Mouse (Mus musculus) kidney, embryonic 16.5 days (tissue): ENCODE measurements around the gene Zfhx3. TPM values are rescaled to one million over a fixed set of nuclear protein-coding genes. Genes with fewer than 3 reads are reported as not detected.

Source experiments
- ATAC-seq: fragments of 200-750 bp; cut with Nextera tagmentation; 2 replicates; pipeline ENCODE4 v1.8.0; 2017; ENCODE audit warnings: moderate TSS enrichment; ENCODE audit not compliant: low FRiP score, low TSS enrichment
- H3K27ac ChIP-seq: fragments of 300-500 bp; sonication (generic); 2 replicates; pipeline ENCODE4 v1.5.1; 2014; ENCODE audit warnings: low read length
- H3K27me3 ChIP-seq: fragments of 300-500 bp; sonication (generic); 2 replicates; pipeline ENCODE4 v1.6.1; 2014; ENCODE audit warnings: low read length, control low read depth, mixed read lengths; ENCODE audit not compliant: insufficient read depth
- H3K36me3 ChIP-seq: fragments of 300-500 bp; sonication (generic); 2 replicates; pipeline ENCODE4 v1.6.1; 2014; ENCODE audit warnings: low read length, control low read depth, mixed read lengths; ENCODE audit not compliant: insufficient read depth
- H3K4me1 ChIP-seq: fragments of 300-500 bp; sonication (generic); 2 replicates; pipeline ENCODE4 v1.6.1; 2014; ENCODE audit warnings: low read length, control low read depth, mixed read lengths; ENCODE audit not compliant: insufficient read depth
- H3K4me2 ChIP-seq: fragments of 300-500 bp; sonication (generic); replicated peaks from 2 replicates; pipeline ENCODE4 v1.6.1; 2014; ENCODE audit warnings: low read depth, low read length
- H3K4me3 ChIP-seq: fragments of 300-500 bp; sonication (generic); 2 replicates; pipeline ENCODE4 v1.5.1; 2014; ENCODE audit warnings: mild to moderate bottlenecking, low read length
- H3K9ac ChIP-seq: fragments of 300-500 bp; sonication (generic); replicated peaks from 2 replicates; pipeline ENCODE4 v1.6.1; 2014; ENCODE audit warnings: low read length
- H3K9me3 ChIP-seq: fragments of 300-500 bp; sonication (generic); 2 replicates; pipeline ENCODE4 v1.6.1; 2016; ENCODE audit warnings: low read length, control low read depth
- WGBS: fragments of 180-500 bp; shearing (Covaris S2); extraction: QIAGEN DNeasy Blood & Tissue Kit; methylation state at CpG from one replicate; pipeline ENCODE4 v1.1.7; 2014; 5-methylcytosine and 5-hydroxymethylcytosine counted together
- polyA plus RNA-seq: library from polyadenylated mRNA; unstranded; fragments of >200 nt; fragmentation: Nextera tagmentation; extraction: Ambion mirVana; gene quantifications from 2 replicates; pipeline ENCODE4 v1.2.1, GENCODE M21; 2015

Gene Zfhx3
- polyA plus RNA-seq, 1 experiment from 2014 or later = 6.6 TPM

- Histone ChIP-seq H3K4me1 (peaks cover 24% of the 10 kb centered on the region), H3K36me3 (no peaks in the 10 kb centered on the region), H3K4me2 (no peak overlapping the region), H3K4me3 (no peak overlapping the region), H3K9ac (no peak overlapping the region), H3K9me3 (no peaks in the 10 kb centered on the region), H3K27ac (no peak overlapping the region), H3K27me3 (no peaks in the 10 kb centered on the region)
- ATAC-seq = no peak
- WGBS = 63% methylated on average over 12 of the region's 12 CpGs
Observed at GRCm38 (mm10) chr8:108813375-108813774, 870.9 kb downstream of the Zfhx3 start.

GRCm38 (mm10) chr8:108819271-108819671 is 876.8 kb downstream of the Zfhx3 start:
- Histone ChIP-seq H3K9me3 (no peaks in the 10 kb centered on the region), H3K36me3 (no peaks in the 10 kb centered on the region), H3K4me1 (peaks cover 49% of the 10 kb centered on the region), H3K4me2 (peak overlapping the region; percentile 48; the same call in 1 of the 2 replicates), H3K4me3 (no peak overlapping the region), H3K27ac (peak overlapping the region; percentile 70), H3K9ac (no peak overlapping the region), H3K27me3 (no peaks in the 10 kb centered on the region)
- WGBS = 15% methylated on average over 8 of the region's 8 CpGs
- ATAC-seq = peak; percentile 70; the same call in 1 of the 2 replicates

- peaks cover 49% of the 10 kb centered on the region for H3K4me1 ChIP-seq
- peak; percentile 85 for ATAC-seq
Observed at GRCm38 (mm10) chr8:108819826-108820225, 877.4 kb downstream of the Zfhx3 start.

GRCm38 (mm10) chr8:108820634-108821033 is 878.2 kb downstream of the Zfhx3 start:
- Histone ChIP-seq H3K36me3 (no peaks in the 10 kb centered on the region), H3K4me2 (peak overlapping the region; percentile 48), H3K9ac (no peak overlapping the region), H3K4me1 (peaks cover 49% of the 10 kb centered on the region), H3K9me3 (no peaks in the 10 kb centered on the region), H3K27me3 (no peaks in the 10 kb centered on the region), H3K4me3 (peak overlapping the region; percentile 24), H3K27ac (peak overlapping the region; percentile 70; the same call in 1 of the 2 replicates)
- 21% methylated on average over 6 of the region's 6 CpGs for WGBS
- ATAC-seq = peak; percentile 91

More at GRCm38 (mm10) chr8:108819826-108820225, 877.4 kb downstream of the Zfhx3 start:
- H3K4me2 ChIP-seq = peak overlapping the region; percentile 48
- peak overlapping the region; percentile 70 for H3K27ac ChIP-seq
- H3K9me3 ChIP-seq = no peaks in the 10 kb centered on the region
- no peaks in the 10 kb centered on the region for H3K36me3 ChIP-seq
- H3K4me3 ChIP-seq = peak overlapping the region; percentile 24; the same call in 1 of the 2 replicates
- H3K9ac ChIP-seq = 0 out of 2 replicates have a peak overlapping the region, but pooled peaks have one; percentile 13
- WGBS = 22% methylated on average over 3 of the region's 3 CpGs
- no peaks in the 10 kb centered on the region for H3K27me3 ChIP-seq

GRCm38 (mm10) chr8:108822841-108823266 is 880.4 kb downstream of the Zfhx3 start:
- H3K27me3 ChIP-seq = no peaks in the 10 kb centered on the region
- H3K9ac ChIP-seq = no peak overlapping the region
- H3K4me1 ChIP-seq = peaks cover 59% of the 10 kb centered on the region
- ATAC-seq = no peak
- H3K4me2 ChIP-seq = no peak overlapping the region; the same call in 1 of the 2 replicates
- H3K9me3 ChIP-seq = no peaks in the 10 kb centered on the region
- 26% methylated on average over 15 of the region's 15 CpGs for WGBS
- no peak overlapping the region for H3K4me3 ChIP-seq
- no peaks in the 10 kb centered on the region for H3K36me3 ChIP-seq
- H3K27ac ChIP-seq = peak overlapping the region; percentile 17; the same call in 1 of the 2 replicates

- no peak overlapping the region for H3K4me2 ChIP-seq
- no peaks in the 10 kb centered on the region for H3K27me3 ChIP-seq
- WGBS = 90% methylated on average over 4 of the region's 4 CpGs
- H3K9me3 ChIP-seq = no peaks in the 10 kb centered on the region
- ATAC-seq = no peak
- no peak overlapping the region for H3K9ac ChIP-seq
- peaks cover 51% of the 10 kb centered on the region for H3K4me1 ChIP-seq
- no peak overlapping the region for H3K4me3 ChIP-seq
- H3K36me3 ChIP-seq = no peaks in the 10 kb centered on the region
- H3K27ac ChIP-seq = no peak overlapping the region
Observed at GRCm38 (mm10) chr8:108824049-108824448, 881.6 kb downstream of the Zfhx3 start.

- no peaks in the 10 kb centered on the region for H3K36me3 ChIP-seq
- no peak overlapping the region for H3K4me3 ChIP-seq
- 75% methylated on average over 4 of the region's 4 CpGs for WGBS
- no peak overlapping the region for H3K27ac ChIP-seq
- H3K4me1 ChIP-seq = peaks cover 27% of the 10 kb centered on the region
- H3K4me2 ChIP-seq = no peak overlapping the region
- ATAC-seq = no peak
- no peaks in the 10 kb centered on the region for H3K9me3 ChIP-seq
- no peak overlapping the region for H3K9ac ChIP-seq
- no peaks in the 10 kb centered on the region for H3K27me3 ChIP-seq
Observed at GRCm38 (mm10) chr8:108826414-108826813, 884.0 kb downstream of the Zfhx3 start.

- Histone ChIP-seq H3K4me3 (no peak overlapping the region), H3K27ac (no peak overlapping the region), H3K4me2 (no peak overlapping the region), H3K27me3 (no peaks in the 10 kb centered on the region), H3K9ac (no peak overlapping the region), H3K4me1 (peaks cover 19% of the 10 kb centered on the region), H3K9me3 (no peaks in the 10 kb centered on the region), H3K36me3 (no peaks in the 10 kb centered on the region)
- WGBS = 62% methylated on average over 15 of the region's 15 CpGs
- no peak for ATAC-seq
Observed at GRCm38 (mm10) chr8:108827428-108827827, 885.0 kb downstream of the Zfhx3 start.

- Histone ChIP-seq H3K36me3 (no peaks in the 10 kb centered on the region), H3K9me3 (no peaks in the 10 kb centered on the region), H3K27ac (no peak overlapping the region), H3K27me3 (no peaks in the 10 kb centered on the region), H3K4me1 (peaks cover 10% of the 10 kb centered on the region), H3K9ac (no peak overlapping the region), H3K4me2 (no peak overlapping the region), H3K4me3 (no peak overlapping the region)
- 55% methylated on average over 11 of the region's 12 CpGs for WGBS
- ATAC-seq = no peak
Observed at GRCm38 (mm10) chr8:108829305-108829717, 886.9 kb downstream of the Zfhx3 start.

GRCm38 (mm10) chr8:108835143-108835542 is 892.7 kb downstream of the Zfhx3 start:
- no peak for ATAC-seq
- H3K4me3 ChIP-seq = no peak overlapping the region
- WGBS = 85% methylated on average over 11 of the region's 11 CpGs
- H3K9me3 ChIP-seq = no peaks in the 10 kb centered on the region
- no peaks in the 10 kb centered on the region for H3K27me3 ChIP-seq
- H3K27ac ChIP-seq = no peak overlapping the region
- H3K4me1 ChIP-seq = peaks cover 18% of the 10 kb centered on the region
- no peak overlapping the region for H3K9ac ChIP-seq
- H3K4me2 ChIP-seq = no peak overlapping the region
- no peaks in the 10 kb centered on the region for H3K36me3 ChIP-seq
